In the genomic region with DNA sequence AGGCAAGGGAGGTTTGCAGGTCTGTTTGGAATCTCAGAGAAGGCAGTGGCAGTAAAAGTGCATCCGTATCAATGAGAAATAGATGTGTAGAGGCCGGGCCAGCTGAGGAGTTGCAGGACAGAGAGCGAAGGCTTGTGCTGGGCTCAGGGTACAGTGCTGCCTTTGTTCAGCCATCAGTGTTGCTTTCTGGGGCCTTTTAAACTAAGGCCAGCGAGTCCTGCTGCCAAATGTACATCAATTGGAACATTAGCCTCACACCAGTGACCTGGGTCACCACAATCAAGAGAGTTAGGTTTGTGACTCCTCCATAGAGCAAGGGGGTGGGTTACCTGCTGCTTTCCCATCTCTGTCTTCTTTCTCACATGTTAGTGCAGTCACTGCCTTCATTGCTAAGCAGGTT, we compare ENCODE assay signal across 8 mouse cellular contexts. TPM values are rescaled to one million over a fixed set of nuclear protein-coding genes. Genes with fewer than 3 reads are reported as not detected.
A peak's percentile ranks its signal among the peaks of the same experiment; 100 is the strongest.
DNase-seq lines count a peak whose midpoint lies in the region; ATAC-seq lines count a peak whose summit lies in the region.
"Had no signal": no experiment of that assay in that cellular context is flagged by ENCODE, and none has a peak within 500 bp of the region (broad histone marks: within the 10 kb centered on the region; RNA-seq: fewer than 3 reads in every experiment).

No protein-coding gene starts in this region.

- DNase-seq in hindbrain, embryonic 11.5 days (ENCODE audit: low spot score) = no peak
- DNase-seq in retina, postnatal 1 day = peak; percentile 35
- DNase-seq in retina, embryonic 14.5 days (ENCODE audit: low spot score) = no peak
- DNase-seq in T-cell, adult 2 months (ENCODE audit: low spot score) = no peak
- DNase-seq in embryo, embryonic 11 days = no peak
- DNase-seq: adrenal gland, adult 2 months had no signal

- H3K27me3 ChIP-seq in hindbrain, embryonic 13.5 days = no peaks in the 10 kb centered on the region
- H3K27me3 ChIP-seq in hindbrain, embryonic 11.5 days (ENCODE audit: control insufficient read depth, insufficient read depth, low read length) = no peaks in the 10 kb centered on the region
- no peaks in the 10 kb centered on the region for H3K27me3 ChIP-seq in hindbrain, embryonic 16.5 days (replicated peaks; ENCODE audit: control insufficient read depth, insufficient read depth, low read length)

- no peaks in the 10 kb centered on the region for H3K9me3 ChIP-seq in hindbrain, embryonic 13.5 days
- no peaks in the 10 kb centered on the region for H3K9me3 ChIP-seq in hindbrain, embryonic 11.5 days (ENCODE audit: control insufficient read depth, low read length)
- no peaks in the 10 kb centered on the region for H3K9me3 ChIP-seq in hindbrain, embryonic 16.5 days (ENCODE audit: control insufficient read depth, low read length)

- H3K4me2 ChIP-seq in hindbrain, embryonic 13.5 days = no peak overlapping the region
- no peak overlapping the region for H3K4me2 ChIP-seq in hindbrain, embryonic 11.5 days (replicated peaks; ENCODE audit: low read depth, low read length)
- no peak overlapping the region for H3K4me2 ChIP-seq in hindbrain, embryonic 16.5 days (ENCODE audit: low read length)

- peaks cover 37% of the 10 kb centered on the region for H3K4me1 ChIP-seq in hindbrain, embryonic 13.5 days (replicated peaks)
- no peaks in the 10 kb centered on the region for H3K4me1 ChIP-seq in hindbrain, embryonic 11.5 days (replicated peaks; ENCODE audit: control insufficient read depth, insufficient read depth, low read length)
- H3K4me1 ChIP-seq in hindbrain, embryonic 16.5 days (ENCODE audit: control insufficient read depth, insufficient read depth, low read depth, low read length) = peaks cover 26% of the 10 kb centered on the region

- H3K4me3 ChIP-seq in hindbrain, embryonic 13.5 days = no peak overlapping the region
- H3K4me3 ChIP-seq in hindbrain, embryonic 11.5 days (ENCODE audit: low read depth, low read length) = no peak overlapping the region
- H3K4me3 ChIP-seq in hindbrain, embryonic 16.5 days (ENCODE audit: low read length) = no peak overlapping the region

- H3K9ac ChIP-seq in hindbrain, embryonic 13.5 days = no peak overlapping the region; the same call in none of the 2 replicates
- H3K9ac ChIP-seq in hindbrain, embryonic 11.5 days (ENCODE audit: low read depth, low read length) = no peak overlapping the region
- no peak overlapping the region for H3K9ac ChIP-seq in hindbrain, embryonic 16.5 days (ENCODE audit: low read depth, low read length)

- 75% methylated on average over 4 of the region's 4 CpGs for WGBS in hindbrain, embryonic 13.5 days
- WGBS in hindbrain, embryonic 11.5 days = 75% methylated on average over 4 of the region's 4 CpGs
- WGBS in hindbrain, embryonic 16.5 days = 68% methylated on average over 4 of the region's 4 CpGs

- no peak for ATAC-seq in hindbrain, embryonic 13.5 days (ENCODE audit: low FRiP score)
- ATAC-seq in hindbrain, embryonic 11.5 days (ENCODE audit: low FRiP score) = no peak
- ATAC-seq in hindbrain, embryonic 16.5 days = peak; percentile 43; the same call in 1 of the 2 replicates

- H3K36me3 ChIP-seq in hindbrain, embryonic 13.5 days = no peaks in the 10 kb centered on the region
- H3K36me3 ChIP-seq in hindbrain, embryonic 11.5 days (ENCODE audit: control insufficient read depth, insufficient read depth, low read length) = no peaks in the 10 kb centered on the region
- no peaks in the 10 kb centered on the region for H3K36me3 ChIP-seq in hindbrain, embryonic 16.5 days (ENCODE audit: control insufficient read depth, insufficient read depth, low read length)

- peak overlapping the region; percentile 49 for H3K27ac ChIP-seq in hindbrain, embryonic 13.5 days
- no peak overlapping the region for H3K27ac ChIP-seq in hindbrain, embryonic 11.5 days (ENCODE audit: low read depth, low read length)
- peak overlapping the region; percentile 55 for H3K27ac ChIP-seq in hindbrain, embryonic 16.5 days (ENCODE audit: low read depth, low read length)

RNA-seq across cellular contexts. Expression of a gene that starts 16.2 kb away (rescaled TPM):
- polyA plus RNA-seq in hindbrain, embryonic 13.5 days (2015; fragmentation: Nextera tagmentation; extraction: Ambion mirVana) = 70.8 and 75.4 TPM in 2 replicates
- polyA plus RNA-seq in hindbrain, embryonic 11.5 days (2014; fragmentation: Nextera tagmentation; extraction: Ambion mirVana) = 15.8 and 19.1 TPM in 2 replicates
- 70.8 and 86.8 TPM in 2 replicates for polyA plus RNA-seq in hindbrain, embryonic 16.5 days (2015; fragmentation: Nextera tagmentation; extraction: Ambion mirVana)

RNA-seq across cellular contexts. Expression of a gene that starts 30.9 kb away (rescaled TPM):
- polyA plus RNA-seq in hindbrain, embryonic 13.5 days (2015; fragmentation: Nextera tagmentation; extraction: Ambion mirVana) = 0.71 and 1.4 TPM in 2 replicates
- 0.26 and 0.70 TPM in 2 replicates for polyA plus RNA-seq in hindbrain, embryonic 11.5 days (2014; fragmentation: Nextera tagmentation; extraction: Ambion mirVana)
- 1.1 and 1.4 TPM in 2 replicates for polyA plus RNA-seq in hindbrain, embryonic 16.5 days (2015; fragmentation: Nextera tagmentation; extraction: Ambion mirVana)

RNA-seq across cellular contexts. Expression of a gene that starts 43.7 kb away (rescaled TPM):
- 8.7 and 9.7 TPM in 2 replicates for polyA plus RNA-seq in hindbrain, embryonic 13.5 days (2015; fragmentation: Nextera tagmentation; extraction: Ambion mirVana)
- polyA plus RNA-seq in hindbrain, embryonic 11.5 days (2014; fragmentation: Nextera tagmentation; extraction: Ambion mirVana) = 9.1 and 10.1 TPM in 2 replicates
- 8.9 and 9.2 TPM in 2 replicates for polyA plus RNA-seq in hindbrain, embryonic 16.5 days (2015; fragmentation: Nextera tagmentation; extraction: Ambion mirVana)

RNA-seq across cellular contexts. Expression of a gene that starts 56.4 kb away (rescaled TPM):
- 3.5 and 4.7 TPM in 2 replicates for polyA plus RNA-seq in hindbrain, embryonic 13.5 days (2015; fragmentation: Nextera tagmentation; extraction: Ambion mirVana)
- polyA plus RNA-seq in hindbrain, embryonic 11.5 days (2014; fragmentation: Nextera tagmentation; extraction: Ambion mirVana) = 3.0 and 3.7 TPM in 2 replicates
- 5.1 and 5.3 TPM in 2 replicates for polyA plus RNA-seq in hindbrain, embryonic 16.5 days (2015; fragmentation: Nextera tagmentation; extraction: Ambion mirVana)
